Mouse (Mus musculus): ENCODE data around the gene Galc.

Galc gene

DNA sequence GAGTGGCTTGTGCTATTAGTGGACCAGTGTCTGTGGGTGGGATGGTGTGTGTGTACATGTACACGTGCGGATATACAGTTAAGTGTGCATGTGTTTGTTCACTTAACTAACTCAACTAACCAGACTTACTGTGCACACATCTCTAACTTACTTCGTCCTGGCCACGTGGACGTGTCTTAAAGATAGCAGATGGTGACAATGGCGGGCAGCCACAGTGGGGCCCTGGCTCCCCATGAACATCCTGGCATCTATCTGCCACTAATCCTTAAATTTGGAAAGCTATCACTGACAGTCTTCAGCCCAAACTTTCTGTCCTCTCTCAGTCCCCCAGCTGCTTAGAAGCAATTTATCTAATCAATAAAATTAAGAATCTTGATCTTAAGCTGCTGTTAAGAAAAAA is 78.5 kb downstream of the Galc start:
- DNase-seq (ENCODE audit: low read depth), result no peak

DNA sequence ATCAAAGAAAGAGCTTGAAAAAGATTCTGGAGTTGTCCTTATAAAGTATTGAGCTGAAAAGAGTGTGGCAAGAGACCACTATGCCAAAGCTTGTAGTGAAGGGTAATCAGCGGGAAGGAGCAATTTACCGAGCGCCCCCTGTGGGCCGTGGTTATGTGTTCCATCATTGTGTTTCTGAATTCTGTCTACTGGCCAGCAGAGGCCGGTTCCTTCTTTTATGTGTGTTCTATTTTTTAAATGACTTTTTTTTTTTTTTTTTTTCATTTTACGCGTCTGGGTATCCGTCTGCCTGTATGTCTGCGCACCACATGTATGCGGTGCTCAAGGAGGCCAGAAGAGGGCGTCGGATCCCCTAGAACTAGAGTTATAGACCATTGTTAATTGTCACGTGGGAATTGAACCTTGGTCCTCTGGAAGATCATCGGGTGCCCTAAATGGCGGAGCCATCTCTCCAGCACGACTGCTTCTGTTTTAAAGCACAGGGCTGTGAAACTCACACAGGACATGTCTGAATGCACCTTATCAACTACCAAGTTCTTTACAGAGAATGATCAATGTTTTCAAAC is 78.9 kb downstream of the Galc start:
- DNase-seq (ENCODE audit: low read depth), result no peak

- DNase-seq (ENCODE audit: low read depth), result no peak
Observed at GRCm38 (mm10) chr12:98179496-98179895, 79.8 kb downstream of the Galc start.

DNA sequence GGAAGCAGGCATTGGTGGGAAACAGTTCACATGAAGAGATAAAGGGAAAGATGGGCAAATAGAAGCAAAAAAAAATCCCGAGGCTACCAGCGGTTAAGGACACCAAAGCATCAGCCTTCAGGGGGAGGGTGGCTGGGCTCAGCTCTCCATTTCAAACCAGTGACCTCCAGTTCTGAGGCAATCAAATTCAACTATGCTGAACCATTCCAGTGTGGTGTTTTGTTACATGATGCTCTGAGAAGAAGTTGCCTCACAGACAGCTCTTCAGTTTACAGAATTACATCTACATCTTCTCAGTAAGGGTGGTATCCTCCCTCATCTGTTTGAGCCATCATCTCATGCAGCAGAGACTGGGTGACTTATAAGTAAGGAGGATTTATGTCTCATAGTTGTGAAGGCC is 82.6 kb downstream of the Galc start:
- DNase-seq (ENCODE audit: low read depth), result no peak

- DNase-seq (ENCODE audit: low read depth), result no peak
Observed at GRCm38 (mm10) chr12:98161901-98162300, 97.4 kb downstream of the Galc start.

DNA sequence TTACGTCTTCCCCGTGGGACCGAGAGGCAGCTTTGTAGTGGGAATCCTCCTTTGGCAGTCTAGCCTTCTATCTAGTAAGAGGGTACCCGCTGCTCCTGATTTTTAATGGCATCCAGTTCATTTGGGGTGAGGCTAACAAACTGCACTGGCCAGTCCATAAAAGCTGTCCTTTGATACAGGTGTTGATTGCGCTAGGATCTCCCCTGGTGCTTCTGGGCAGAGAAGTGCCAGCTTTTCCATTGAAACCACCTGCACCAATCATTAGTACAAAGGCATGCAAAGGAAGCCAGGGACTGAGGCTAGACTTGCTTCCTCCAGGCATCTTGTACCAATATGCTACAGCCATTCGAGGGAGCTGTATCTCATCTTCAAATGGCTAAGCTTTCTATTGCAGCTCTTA is 98.4 kb downstream of the Galc start:
- no peak for DNase-seq (ENCODE audit: low read depth)
